In genomic region chr11:94676754-94677606, GRCm38 (mm10) we compare ENCODE assay signal across 8 mouse cellular contexts. TPM values are rescaled to one million over a fixed set of nuclear protein-coding genes. Genes with fewer than 3 reads are reported as not detected.
DNase-seq lines count a peak whose midpoint lies in the region; ATAC-seq and TF ChIP-seq lines count a peak whose summit lies in the region.

TSS of gene Xylt2 (minus strand) at chr11:94677515.

- WGBS in embryonic facial prominence, embryonic 13.5 days, result under 1% methylated on average over 68 of the region's 82 CpGs
- under 1% methylated on average over 81 of the region's 82 CpGs for WGBS in heart, adult 2 months
- under 1% methylated on average over 78 of the region's 82 CpGs for WGBS in limb, embryonic 13.5 days
- WGBS in midbrain, embryonic 16.5 days, result under 1% methylated on average over 81 of the region's 82 CpGs

- TF ChIP-seq EP300 in heart, adult 2 months (IDR thresholded peaks at IDR 0.05; ENCODE audit: insufficient read depth, low read depth, low read length), result no peak

- H3K36me3 ChIP-seq in embryonic facial prominence, embryonic 13.5 days, result peaks cover 4% of the 10 kb centered on the region
- H3K36me3 ChIP-seq in heart, adult 2 months (ENCODE audit: control insufficient read depth, insufficient read depth, low read length), result no peaks in the 10 kb centered on the region
- H3K36me3 ChIP-seq in limb, embryonic 13.5 days, result peaks cover 9% of the 10 kb centered on the region; the same call in 1 of the 2 replicates
- no peaks in the 10 kb centered on the region for H3K36me3 ChIP-seq in midbrain, embryonic 16.5 days (ENCODE audit: control insufficient read depth, insufficient read depth, low read length)

- H3K9ac ChIP-seq in embryonic facial prominence, embryonic 13.5 days, result peak within 1 kb of the TSS; percentile 98
- H3K9ac ChIP-seq in heart, adult 2 months (ENCODE audit: low read depth, low read length), result peak within 1 kb of the TSS; percentile 98
- peak within 1 kb of the TSS; percentile 95 for H3K9ac ChIP-seq in limb, embryonic 13.5 days
- H3K9ac ChIP-seq in midbrain, embryonic 16.5 days (ENCODE audit: low read depth, low read length), result peak within 1 kb of the TSS; percentile 94

- intact Hi-C loops in heart, adult 2 months (cut with DNase I), result no loop called here

- H3K4me2 ChIP-seq in embryonic facial prominence, embryonic 13.5 days, result peak within 1 kb of the TSS; percentile 82
- peak within 1 kb of the TSS; percentile 83 for H3K4me2 ChIP-seq in limb, embryonic 13.5 days (replicated peaks)
- peak within 1 kb of the TSS; percentile 80 for H3K4me2 ChIP-seq in midbrain, embryonic 16.5 days (ENCODE audit: low read length)

- peak within 1 kb of the TSS; percentile 91 for H3K27ac ChIP-seq in embryonic facial prominence, embryonic 13.5 days
- peak within 1 kb of the TSS; percentile 86 for H3K27ac ChIP-seq in heart, adult 2 months
- peak within 1 kb of the TSS; percentile 92 for H3K27ac ChIP-seq in limb, embryonic 13.5 days
- H3K27ac ChIP-seq in midbrain, embryonic 16.5 days (ENCODE audit: low read length), result peak within 1 kb of the TSS; percentile 92

- H3K9me3 ChIP-seq in embryonic facial prominence, embryonic 13.5 days, result no peaks in the 10 kb centered on the region
- H3K9me3 ChIP-seq in limb, embryonic 13.5 days, result no peaks in the 10 kb centered on the region
- no peaks in the 10 kb centered on the region for H3K9me3 ChIP-seq in midbrain, embryonic 16.5 days (replicated peaks; ENCODE audit: control insufficient read depth, low read length, poor library complexity, severe bottlenecking)

- peak; percentile 89 for ATAC-seq in embryonic facial prominence, embryonic 13.5 days (ENCODE audit: insufficient number of reproducible peaks, insufficient read depth, low FRiP score, low TSS enrichment, low read depth)
- peak; percentile 94 for ATAC-seq in limb, embryonic 13.5 days (ENCODE audit: low FRiP score, low read depth)
- peak; percentile 96 for ATAC-seq in midbrain, embryonic 16.5 days

- peak within 1 kb of the TSS; percentile 97 for H3K4me3 ChIP-seq in embryonic facial prominence, embryonic 13.5 days
- peak within 1 kb of the TSS; percentile 77 for H3K4me3 ChIP-seq in heart, adult 2 months
- peak within 1 kb of the TSS; percentile 88 for H3K4me3 ChIP-seq in limb, embryonic 13.5 days
- peak within 1 kb of the TSS; percentile 87 for H3K4me3 ChIP-seq in midbrain, embryonic 16.5 days (ENCODE audit: low read depth, low read length)

- TF ChIP-seq CTCF in heart, adult 2 months (IDR thresholded peaks at IDR 0.05), result no peak

- peak; percentile 73 for TF ChIP-seq POLR2A in heart, adult 2 months (IDR thresholded peaks at IDR 0.05; ENCODE audit: insufficient read depth, low read depth, low read length)

- DNase-seq in 3134 (ENCODE audit: extremely low read depth, insufficient read length, low spot score), result peak; percentile 92
- DNase-seq in adrenal gland, postnatal 36 days, result peak; percentile 94 to 96
- DNase-seq in heart, adult 2 months, result peak; percentile 96 to 98
- DNase-seq in kidney, adult 8-10 months, result peak; percentile 90 to 93
- peak; percentile 73 to 91 for DNase-seq in spleen, postnatal 10 days (ENCODE audit: low spot score in 2 of 2)

- H3K27me3 ChIP-seq in embryonic facial prominence, embryonic 13.5 days, result no peaks in the 10 kb centered on the region
- H3K27me3 ChIP-seq in heart, adult 2 months (ENCODE audit: control insufficient read depth, insufficient read depth, low read length), result no peaks in the 10 kb centered on the region
- H3K27me3 ChIP-seq in limb, embryonic 13.5 days, result no peaks in the 10 kb centered on the region
- no peaks in the 10 kb centered on the region for H3K27me3 ChIP-seq in midbrain, embryonic 16.5 days (ENCODE audit: control insufficient read depth, insufficient read depth, low read depth, low read length)

- H3K4me1 ChIP-seq in embryonic facial prominence, embryonic 13.5 days, result peaks cover 40% of the 10 kb centered on the region
- peaks cover 13% of the 10 kb centered on the region for H3K4me1 ChIP-seq in heart, adult 2 months (ENCODE audit: control insufficient read depth, insufficient read depth, low read length)
- H3K4me1 ChIP-seq in limb, embryonic 13.5 days, result peaks cover 36% of the 10 kb centered on the region
- H3K4me1 ChIP-seq in midbrain, embryonic 16.5 days (ENCODE audit: control insufficient read depth, insufficient read depth, low read length), result peaks cover 22% of the 10 kb centered on the region

- H3K79me2 ChIP-seq in heart, adult 2 months (replicated peaks; ENCODE audit: control insufficient read depth, insufficient read depth, low read length), result peaks cover 5% of the 10 kb centered on the region; the same call in 1 of the 2 replicates

RNA-seq across cellular contexts. Expression of gene Xylt2, which starts in this region (rescaled TPM):
- total RNA-seq in adrenal gland, postnatal 36 days (2021), result 10 to 100 TPM; 10.6 to 14.2 TPM
- polyA plus RNA-seq in embryonic facial prominence, embryonic 13.5 days (2015; fragmentation: Nextera tagmentation; extraction: Ambion mirVana), result 24.5 and 25.5 TPM in 2 replicates
- total RNA-seq in heart, adult 2 months (2021), result 1 to 10 TPM; 7.2 to 7.9 TPM
- polyA plus RNA-seq in heart, adult 2 months (2012; rRNA removed), result 11.6 and 12.1 TPM in 2 replicates
- polyA plus RNA-seq in limb, embryonic 13.5 days (2015; fragmentation: Nextera tagmentation; extraction: Ambion mirVana), result 21.8 and 23.5 TPM in 2 replicates
- polyA plus RNA-seq in midbrain, embryonic 16.5 days (2015; fragmentation: Nextera tagmentation; extraction: Ambion mirVana), result 11.6 and 11.8 TPM in 2 replicates

Comparison
In these comparisons a context has a peak if more than half of its experiments do, and no peak if none do; other contexts are left out.
1. Peak in every context shown above with its lines: DNase-seq, ATAC-seq, H3K4me3 ChIP-seq and H3K27ac ChIP-seq.